Mouse (Mus musculus) hindbrain, embryonic 15.5 days (tissue): ENCODE measurements around the gene Trim14. TPM values are rescaled to one million over a fixed set of nuclear protein-coding genes. Genes with fewer than 3 reads are reported as not detected.

ENCODE experiments used
- ATAC-seq: fragments of 200-750 bp; cut with Nextera tagmentation; 2 replicates; pipeline ENCODE4 v1.8.0; 2017; ENCODE audit warnings: low read depth, moderate number of reproducible peaks, moderate TSS enrichment; ENCODE audit not compliant: low FRiP score
- H3K27ac ChIP-seq: fragments of 300-500 bp; sonication (generic); replicated peaks from 2 replicates; pipeline ENCODE4 v1.5.1; 2015; ENCODE audit warnings: mild to moderate bottlenecking, inconsistent platforms
- H3K27me3 ChIP-seq: fragments of 300-500 bp; sonication (generic); 2 replicates; pipeline ENCODE4 v1.6.1; 2015; ENCODE audit warnings: control low read depth, inconsistent platforms
- H3K36me3 ChIP-seq: fragments of 300-500 bp; sonication (generic); 2 replicates; pipeline ENCODE4 v1.6.1; 2015; ENCODE audit warnings: control low read depth, inconsistent platforms
- H3K4me1 ChIP-seq: fragments of 300-500 bp; sonication (generic); replicated peaks from 2 replicates; pipeline ENCODE4 v1.6.1; 2015; ENCODE audit warnings: control low read depth, inconsistent platforms
- H3K4me2 ChIP-seq: fragments of 300-500 bp; sonication (generic); 2 replicates; pipeline ENCODE4 v1.6.1; 2015; ENCODE audit warnings: moderate library complexity, mild to moderate bottlenecking, inconsistent platforms
- H3K4me3 ChIP-seq: fragments of 300-500 bp; sonication (generic); 2 replicates; pipeline ENCODE4 v1.5.1; 2015; ENCODE audit warnings: mild to moderate bottlenecking, inconsistent platforms
- H3K9ac ChIP-seq: fragments of 300-500 bp; sonication (generic); 2 replicates; pipeline ENCODE4 v1.6.1; 2015; ENCODE audit warnings: inconsistent platforms
- H3K9me3 ChIP-seq: fragments of 300-500 bp; sonication (generic); 2 replicates; pipeline ENCODE4 v1.6.1; 2016; ENCODE audit warnings: control low read depth, inconsistent platforms
- WGBS: fragments of 180-500 bp; shearing (Covaris S2); methylation state at CpG from one replicate; pipeline ENCODE4 v1.1.7; 2015; 5-methylcytosine and 5-hydroxymethylcytosine counted together
- polyA plus RNA-seq: library from polyadenylated mRNA; unstranded; fragments of >200 nt; fragmentation: Nextera tagmentation; extraction: Ambion mirVana; gene quantifications from 2 replicates; pipeline ENCODE4 v1.2.1, GENCODE M21; 2015

Gene Trim14
- polyA plus RNA-seq, 1 experiment from 2014 or later = 1.2 TPM

- H3K36me3 ChIP-seq = no peaks in the 10 kb centered on the region
- H3K9ac ChIP-seq = no peak overlapping the region
- H3K4me2 ChIP-seq = no peak overlapping the region
- no peak overlapping the region for H3K27ac ChIP-seq
- no peak overlapping the region for H3K4me3 ChIP-seq
- no peaks in the 10 kb centered on the region for H3K27me3 ChIP-seq
- no peaks in the 10 kb centered on the region for H3K9me3 ChIP-seq
- H3K4me1 ChIP-seq = 0 out of 2 replicates have a peak, but pooled peaks cover 5% of the 10 kb centered on the region
- no peak for ATAC-seq
- 83% methylated on average over 4 of the region's 4 CpGs for WGBS
Observed at GRCm38 (mm10) chr4:46523324-46523723, 12.6 kb downstream of the Trim14 start.

GRCm38 (mm10) chr4:46521457-46521856 is 14.5 kb downstream of the Trim14 start:
- H3K9ac ChIP-seq = no peak overlapping the region
- H3K4me3 ChIP-seq = no peak overlapping the region
- H3K4me1 ChIP-seq = no peaks in the 10 kb centered on the region
- ATAC-seq = no peak
- 82% methylated on average over 10 of the region's 10 CpGs for WGBS
- no peaks in the 10 kb centered on the region for H3K9me3 ChIP-seq
- no peak overlapping the region for H3K27ac ChIP-seq
- H3K27me3 ChIP-seq = no peaks in the 10 kb centered on the region
- no peaks in the 10 kb centered on the region for H3K36me3 ChIP-seq
- H3K4me2 ChIP-seq = no peak overlapping the region

- ATAC-seq = no peak
- H3K4me3 ChIP-seq = no peak overlapping the region
- no peak overlapping the region for H3K4me2 ChIP-seq
- H3K27me3 ChIP-seq = no peaks in the 10 kb centered on the region
- H3K4me1 ChIP-seq = no peaks in the 10 kb centered on the region
- H3K27ac ChIP-seq = no peak overlapping the region
- no peaks in the 10 kb centered on the region for H3K9me3 ChIP-seq
- no peaks in the 10 kb centered on the region for H3K36me3 ChIP-seq
- WGBS = 100% methylated on average over 2 of the region's 2 CpGs
- H3K9ac ChIP-seq = no peak overlapping the region
Observed at GRCm38 (mm10) chr4:46520491-46520890, 15.4 kb downstream of the Trim14 start.

DNA sequence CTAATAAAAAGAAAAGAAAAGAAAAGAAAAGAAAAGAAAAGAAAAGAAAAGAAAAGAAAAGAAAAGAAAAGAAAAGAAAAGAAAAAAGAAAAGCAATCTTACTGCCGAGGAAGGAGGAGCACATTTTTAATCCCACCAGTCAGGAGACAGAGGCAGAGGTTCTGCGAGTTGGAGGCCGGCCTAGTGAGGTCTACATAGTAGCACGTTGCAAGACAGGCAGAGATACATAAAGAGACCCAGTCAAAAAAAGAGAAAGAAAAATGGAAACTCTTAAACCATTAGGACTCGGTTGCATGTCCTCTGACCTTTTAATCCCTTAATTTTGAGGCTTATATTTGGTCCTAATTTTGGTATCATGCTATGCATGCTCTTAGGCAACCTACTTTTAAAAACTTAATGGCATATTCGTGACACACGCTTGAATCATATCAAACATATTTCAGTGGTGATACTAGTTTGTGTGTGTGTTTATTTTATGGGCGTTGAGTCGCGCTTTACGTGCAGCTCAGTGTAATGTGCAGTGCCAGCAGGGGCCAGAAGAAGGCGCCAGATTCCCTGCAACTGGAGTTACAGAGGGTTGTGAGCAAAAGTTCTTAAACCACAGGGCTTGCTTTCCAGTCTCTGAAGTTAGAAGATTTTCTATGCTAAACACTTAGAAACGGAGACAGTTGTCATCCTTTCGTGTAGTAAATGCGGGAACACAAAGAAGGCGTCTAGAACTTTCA is 28.0 kb downstream of the Trim14 start:
- peaks cover 10% of the 10 kb centered on the region for H3K4me1 ChIP-seq
- peaks cover 9% of the 10 kb centered on the region for H3K36me3 ChIP-seq
- peak overlapping the region; percentile 52 for H3K4me3 ChIP-seq
- ATAC-seq = no peak
- no peaks in the 10 kb centered on the region for H3K27me3 ChIP-seq
- WGBS = 13% methylated on average over 16 of the region's 16 CpGs
- no peaks in the 10 kb centered on the region for H3K9me3 ChIP-seq
- H3K27ac ChIP-seq = no peak overlapping the region
- H3K4me2 ChIP-seq = peak overlapping the region; percentile 64
- H3K9ac ChIP-seq = no peak overlapping the region

DNA sequence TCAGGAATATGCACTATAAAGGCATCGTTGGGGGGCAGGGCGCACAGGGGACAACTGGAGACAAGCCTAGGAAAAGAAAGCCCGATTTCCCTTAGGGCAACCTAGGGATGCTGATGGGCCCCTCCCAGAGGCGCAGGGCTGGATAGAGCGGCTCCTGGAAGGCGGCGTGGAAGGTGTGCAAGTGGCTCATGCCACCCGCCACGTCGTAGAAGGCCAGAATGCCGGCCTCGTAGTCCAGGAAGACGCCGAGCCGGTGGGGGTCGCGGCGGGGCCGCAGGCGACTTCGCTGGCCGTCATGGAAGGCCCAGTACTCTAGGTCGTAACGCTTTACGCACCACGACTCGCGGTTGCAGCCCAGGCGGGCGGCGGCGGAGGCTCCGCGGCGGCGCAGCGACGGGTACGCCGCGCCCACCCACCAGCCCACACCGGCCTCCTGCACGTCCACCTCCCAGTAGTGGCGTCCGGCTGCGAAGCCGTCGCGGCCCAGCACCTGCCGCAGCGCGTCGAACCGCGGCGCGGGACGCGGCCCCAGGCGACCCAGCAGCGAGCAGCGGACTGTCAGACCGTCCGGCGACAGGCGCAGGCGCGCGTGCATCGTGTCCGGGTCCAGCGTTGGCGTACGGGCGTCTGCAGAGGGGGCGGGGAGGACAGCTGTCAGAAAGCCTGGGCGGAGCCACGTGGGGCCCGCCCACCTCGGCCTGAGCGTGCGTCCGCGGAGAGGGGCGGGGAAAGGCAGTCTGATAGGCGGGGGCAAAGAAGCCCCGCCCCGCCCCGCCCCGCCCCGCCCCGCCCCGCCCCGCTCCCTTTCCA is 28.9 kb downstream of the Trim14 start:
- Histone ChIP-seq H3K9ac (peak overlapping the region; percentile 59), H3K4me2 (peak overlapping the region; percentile 64), H3K27ac (peak overlapping the region; percentile 80), H3K4me1 (peaks cover 10% of the 10 kb centered on the region), H3K36me3 (peaks cover 13% of the 10 kb centered on the region), H3K27me3 (no peaks in the 10 kb centered on the region), H3K9me3 (no peaks in the 10 kb centered on the region), H3K4me3 (peak overlapping the region; percentile 52)
- ATAC-seq = peak; percentile 97
- under 1% methylated on average over 76 of the region's 94 CpGs for WGBS

- Histone ChIP-seq H3K36me3 (peaks cover 24% of the 10 kb centered on the region), H3K27me3 (no peaks in the 10 kb centered on the region), H3K4me1 (peaks cover 10% of the 10 kb centered on the region), H3K9ac (no peak overlapping the region), H3K4me2 (no peak overlapping the region), H3K9me3 (no peaks in the 10 kb centered on the region), H3K4me3 (no peak overlapping the region), H3K27ac (no peak overlapping the region)
- WGBS = 61% methylated on average over 8 of the region's 8 CpGs
- ATAC-seq = no peak
Observed at GRCm38 (mm10) chr4:46505361-46506057, 30.4 kb downstream of the Trim14 start.

- Histone ChIP-seq H3K27me3 (peaks cover 3% of the 10 kb centered on the region; the same call in 1 of the 2 replicates), H3K27ac (no peak overlapping the region), H3K9ac (no peak overlapping the region), H3K36me3 (peaks cover 36% of the 10 kb centered on the region), H3K4me2 (no peak overlapping the region), H3K4me1 (peaks cover 10% of the 10 kb centered on the region), H3K4me3 (no peak overlapping the region), H3K9me3 (no peaks in the 10 kb centered on the region)
- ATAC-seq = no peak
- WGBS = 77% methylated on average over 3 of the region's 3 CpGs
Observed at GRCm38 (mm10) chr4:46503881-46504280, 32.1 kb downstream of the Trim14 start.

GRCm38 (mm10) chr4:46502606-46503502 is 33.1 kb downstream of the Trim14 start:
- H3K4me3 ChIP-seq = no peak overlapping the region
- H3K27ac ChIP-seq = no peak overlapping the region
- H3K4me2 ChIP-seq = no peak overlapping the region
- 47% methylated on average over 16 of the region's 16 CpGs for WGBS
- H3K27me3 ChIP-seq = peaks cover 3% of the 10 kb centered on the region; the same call in 1 of the 2 replicates
- H3K9ac ChIP-seq = no peak overlapping the region
- no peaks in the 10 kb centered on the region for H3K9me3 ChIP-seq
- H3K4me1 ChIP-seq = peaks cover 10% of the 10 kb centered on the region
- H3K36me3 ChIP-seq = peaks cover 36% of the 10 kb centered on the region
- no peak for ATAC-seq

GRCm38 (mm10) chr4:46498976-46499375 is 37.0 kb downstream of the Trim14 start:
- Histone ChIP-seq H3K4me1 (no peaks in the 10 kb centered on the region), H3K27ac (no peak overlapping the region), H3K36me3 (peaks cover 42% of the 10 kb centered on the region), H3K4me3 (no peak overlapping the region), H3K9me3 (no peaks in the 10 kb centered on the region), H3K9ac (no peak overlapping the region), H3K27me3 (peaks cover 3% of the 10 kb centered on the region; the same call in 1 of the 2 replicates), H3K4me2 (no peak overlapping the region)
- no peak for ATAC-seq
- WGBS = 11% methylated on average over 4 of the region's 4 CpGs

GRCm38 (mm10) chr4:46498511-46498910 is 37.4 kb downstream of the Trim14 start:
- Histone ChIP-seq H3K9me3 (no peaks in the 10 kb centered on the region), H3K4me1 (no peaks in the 10 kb centered on the region), H3K36me3 (peaks cover 43% of the 10 kb centered on the region), H3K27me3 (peaks cover 3% of the 10 kb centered on the region; the same call in 1 of the 2 replicates), H3K4me3 (no peak overlapping the region), H3K9ac (no peak overlapping the region), H3K4me2 (no peak overlapping the region), H3K27ac (no peak overlapping the region)
- WGBS = 46% methylated on average over 3 of the region's 3 CpGs
- ATAC-seq = no peak

- Histone ChIP-seq H3K4me1 (no peaks in the 10 kb centered on the region), H3K36me3 (peaks cover 46% of the 10 kb centered on the region; the same call in 1 of the 2 replicates), H3K27me3 (peaks cover 3% of the 10 kb centered on the region; the same call in 1 of the 2 replicates), H3K9ac (no peak overlapping the region), H3K27ac (no peak overlapping the region), H3K9me3 (no peaks in the 10 kb centered on the region), H3K4me3 (no peak overlapping the region), H3K4me2 (no peak overlapping the region)
- WGBS = 48% methylated on average over 4 of the region's 4 CpGs
- peak; percentile 43; the same call in 1 of the 2 replicates for ATAC-seq
Observed at GRCm38 (mm10) chr4:46497286-46497892, 38.6 kb downstream of the Trim14 start.
